Mouse (Mus musculus) lung, postnatal 25 days (tissue): Measurements from ENCODE around the gene Ifitm7.
"Not testable (repeated sequence)": the region's sequence is repeated elsewhere in the genome, so short reads cannot be mapped to it uniquely, and the experiment has no call there.

Source experiments
- DNase-seq: peaks from one replicate; pipeline ENCODE4 v3.0.0; 2022; ENCODE audit warnings: low spot score

The Ifitm7 gene

GRCm38 (mm10) chr16:13977026-13977425, 9.7 kb downstream of the Ifitm7 start:
- DNase-seq = not testable (repeated sequence)

GRCm38 (mm10) chr16:13976358-13976896, 10.3 kb downstream of the Ifitm7 start:
- DNase-seq = not testable (repeated sequence)

GRCm38 (mm10) chr16:13972051-13972450, 14.6 kb downstream of the Ifitm7 start:
- DNase-seq = no peak

DNA sequence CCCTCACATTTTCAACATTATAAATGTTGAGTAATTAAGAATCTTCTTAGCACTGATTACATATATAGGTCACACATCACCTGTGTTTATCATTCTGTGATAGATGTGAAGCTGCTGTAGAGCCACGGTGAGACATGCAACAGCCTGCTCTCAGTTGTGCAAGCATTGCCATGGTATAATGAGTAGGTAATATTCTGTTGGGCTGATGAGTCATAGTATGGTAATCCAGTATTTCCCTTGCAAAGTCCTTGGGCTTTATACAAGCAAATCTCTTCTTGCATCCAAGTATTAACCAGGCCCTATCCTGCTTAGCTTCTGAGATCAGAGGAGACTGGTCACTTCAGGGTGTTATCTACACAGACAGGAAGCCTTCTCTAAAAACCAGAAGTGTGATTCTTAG, 17.6 kb downstream of the Ifitm7 start:
- no peak for DNase-seq

DNA sequence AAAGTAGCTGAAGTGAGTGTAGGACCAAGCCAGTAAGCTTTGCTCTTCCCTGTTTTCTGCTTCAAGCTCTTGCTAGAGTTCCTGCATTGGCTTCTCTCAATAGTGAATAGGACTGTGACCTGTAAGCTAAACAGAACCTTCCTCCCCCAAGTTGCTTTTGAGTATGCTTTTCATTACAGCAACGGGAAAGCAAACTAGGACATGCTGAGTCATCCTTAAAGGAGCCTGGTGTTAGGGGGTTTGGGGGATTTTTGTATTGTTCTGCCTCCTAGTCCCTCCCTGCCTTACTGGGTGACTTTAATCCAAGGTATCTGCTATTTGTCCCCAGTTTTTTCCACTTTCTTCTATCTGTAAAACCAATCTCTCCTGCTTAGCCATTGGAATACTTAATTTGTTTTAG, 24.6 kb downstream of the Ifitm7 start:
- no peak for DNase-seq

GRCm38 (mm10) chr16:13951245-13951644, 35.4 kb downstream of the Ifitm7 start:
- no peak for DNase-seq

DNA sequence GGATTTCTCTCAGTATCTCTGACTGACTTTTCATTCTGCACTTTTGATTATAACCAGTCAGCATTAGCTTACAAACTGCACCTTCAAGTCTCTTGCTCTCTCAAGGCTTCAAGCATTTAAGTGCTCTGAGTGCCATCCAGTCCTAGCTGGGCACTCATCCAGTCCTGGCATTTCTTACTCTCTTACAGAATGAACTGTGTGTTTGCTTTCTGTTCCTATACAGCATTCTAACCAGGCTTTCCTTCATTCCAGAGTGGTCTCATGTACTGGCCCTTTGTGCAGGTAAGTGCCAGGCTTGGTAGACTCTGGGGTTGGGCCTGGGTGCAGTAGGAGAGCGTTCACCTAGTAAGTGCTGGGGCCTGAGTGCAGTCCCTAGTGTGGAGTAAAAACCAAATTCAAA, 40.4 kb downstream of the Ifitm7 start:
- DNase-seq = peak; percentile 82

GRCm38 (mm10) chr16:13945153-13945552, 41.5 kb downstream of the Ifitm7 start:
- DNase-seq = no peak

- DNase-seq = no peak
Observed at GRCm38 (mm10) chr16:13944752-13945151, 41.9 kb downstream of the Ifitm7 start.

DNA sequence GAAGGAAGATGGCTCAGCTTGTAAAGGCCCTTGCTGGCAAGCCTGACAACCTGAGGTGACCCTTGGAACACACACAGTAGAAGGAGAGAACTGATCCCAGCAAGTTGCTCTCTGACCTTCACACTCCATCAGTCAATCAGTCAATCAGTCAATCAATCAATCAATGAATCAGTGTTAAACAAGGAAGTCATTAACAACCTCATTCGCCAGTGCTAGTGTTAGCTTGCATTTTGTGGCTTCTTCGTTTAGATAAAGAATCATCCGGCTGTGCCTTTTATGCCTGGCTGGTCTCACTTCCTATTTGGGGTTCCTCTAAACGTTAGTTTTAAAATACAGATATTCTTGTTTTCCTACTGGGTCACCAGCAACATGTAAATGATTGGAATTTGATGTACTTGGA, 42.5 kb downstream of the Ifitm7 start:
- DNase-seq = no peak

GRCm38 (mm10) chr16:13940847-13941395, 45.8 kb downstream of the Ifitm7 start:
- no peak for DNase-seq

- DNase-seq = peak; percentile 80
Observed at GRCm38 (mm10) chr16:13940139-13940846, 46.4 kb downstream of the Ifitm7 start.
